Mouse (Mus musculus) left cerebral cortex, adult 9 months (tissue): ENCODE data around the gene Adsl.

ENCODE experiments used
- DNase-seq, 2 experiments: peaks; one replicate each; pipeline ENCODE4 v3.0.0; 2022; ENCODE audit warnings: low spot score in 2 of 2

Gene Adsl

GRCm38 (mm10) chr15:80939401-80939800 is 8.9 kb upstream of the Adsl start:
- DNase-seq, result no peak

- DNase-seq, result no peak
These were observed 6.7 kb upstream of the Adsl start for GRCm38 (mm10) chr15:80941468-80942040.

GRCm38 (mm10) chr15:80945851-80946250 is 2.4 kb upstream of the Adsl start:
- no peak for DNase-seq

- DNase-seq, result no peak
These were observed 1.1 kb downstream of the Adsl start for GRCm38 (mm10) chr15:80949431-80949830.

- DNase-seq, result no peak
These were observed 1.8 kb downstream of the Adsl start for GRCm38 (mm10) chr15:80950055-80950454.

GRCm38 (mm10) chr15:80953971-80954370 is 5.7 kb downstream of the Adsl start:
- DNase-seq, result no peak

- DNase-seq, result no peak
These were observed 6.6 kb downstream of the Adsl start for GRCm38 (mm10) chr15:80954861-80955260.

- DNase-seq, result no peak
These were observed 7.6 kb downstream of the Adsl start for GRCm38 (mm10) chr15:80955836-80956438.

GRCm38 (mm10) chr15:80969371-80969770 is 21.1 kb downstream of the Adsl start:
- DNase-seq, result no peak

GRCm38 (mm10) chr15:80974311-80974710 is 26.0 kb downstream of the Adsl start:
- no peak for DNase-seq

- DNase-seq, result no peak
These were observed 27.4 kb downstream of the Adsl start for GRCm38 (mm10) chr15:80975666-80976065.

GRCm38 (mm10) chr15:80977620-80978334 is 29.5 kb downstream of the Adsl start, which contains the start of gene Sgsm3:
Gene Sgsm3, plus strand, starts transcription at chr15:80977765.
- DNase-seq, result peak; percentile 63 to 83

GRCm38 (mm10) chr15:80979611-80980010 is 31.3 kb downstream of the Adsl start:
- DNase-seq, result no peak

- no peak for DNase-seq
These were observed 32.9 kb downstream of the Adsl start for GRCm38 (mm10) chr15:80981176-80981575.

GRCm38 (mm10) chr15:80983264-80983663 is 35.0 kb downstream of the Adsl start:
- no peak for DNase-seq

GRCm38 (mm10) chr15:80988331-80988730 is 40.0 kb downstream of the Adsl start:
- DNase-seq, result no peak

- DNase-seq, result no peak
These were observed 41.4 kb downstream of the Adsl start for GRCm38 (mm10) chr15:80989712-80990111.

GRCm38 (mm10) chr15:80994959-80995358 is 46.7 kb downstream of the Adsl start:
- no peak for DNase-seq

- DNase-seq, result no peak
These were observed 48.0 kb downstream of the Adsl start for GRCm38 (mm10) chr15:80996090-80996835.

GRCm38 (mm10) chr15:80997077-80997476 is 48.8 kb downstream of the Adsl start:
- DNase-seq, result no peak

- DNase-seq, result no peak
These were observed 52.3 kb downstream of the Adsl start for GRCm38 (mm10) chr15:81000419-81001138.
